Mouse (Mus musculus): ENCODE results near the gene 4933406M09Rik. TPM values are rescaled to one million over a fixed set of nuclear protein-coding genes. Genes with fewer than 3 reads are reported as not detected.

The 4933406M09Rik gene
- total and polyA plus RNA-seq, 3 experiments: not detected

DNA sequence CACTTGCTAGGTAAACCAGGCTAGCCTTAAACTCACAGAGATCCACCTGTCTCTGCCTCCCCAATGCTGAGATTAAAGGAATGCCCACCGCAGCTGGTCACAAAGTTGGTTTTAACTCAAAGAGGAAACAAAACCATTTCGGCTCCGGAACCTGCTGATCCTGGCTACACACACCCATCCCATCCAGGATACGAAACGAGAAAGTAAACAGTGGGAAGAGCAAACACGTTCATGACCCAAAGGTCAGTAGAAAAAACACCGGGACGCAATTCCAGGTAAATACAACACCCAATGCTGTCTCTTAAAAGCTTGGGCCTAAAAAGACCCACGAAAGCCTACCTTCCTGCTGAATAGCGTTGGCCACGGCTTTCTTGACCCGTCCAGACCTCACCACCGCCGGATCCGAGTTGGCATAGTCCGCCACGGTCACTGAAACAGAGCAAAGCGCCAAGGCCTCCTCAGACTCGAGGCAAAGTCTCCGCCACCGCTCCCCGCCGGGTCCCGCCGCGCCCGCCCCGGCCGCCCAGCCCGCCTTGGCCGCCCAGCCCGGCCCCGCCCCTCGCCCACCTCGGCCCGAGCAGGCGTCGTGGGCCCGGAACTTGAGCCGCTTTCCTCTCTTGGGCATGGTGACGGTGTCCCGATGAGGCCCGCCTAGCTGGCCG, 24.4 kb upstream of the 4933406M09Rik start (continued):
- TF ChIP-seq HCFC1 (IDR thresholded peaks at IDR 0.05; ENCODE audit: low read depth, low read length): no peak

DNA sequence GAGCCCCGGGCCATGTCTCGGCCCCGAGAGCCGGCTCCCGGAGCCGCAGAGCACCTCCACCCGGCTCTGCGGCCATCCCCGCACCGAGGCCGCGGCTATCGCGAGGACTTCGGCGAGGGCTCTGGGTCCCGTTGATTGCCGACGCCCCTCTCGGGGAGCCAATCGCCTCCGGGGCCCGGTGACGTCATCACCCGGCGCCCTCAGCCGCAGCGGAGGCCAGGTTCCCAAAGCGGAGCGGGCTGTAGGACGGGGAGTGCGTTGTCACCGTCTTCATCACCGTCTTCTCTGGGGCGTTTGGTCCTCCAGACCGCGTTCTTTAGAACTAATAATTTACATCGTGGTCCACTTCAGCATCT, 23.9 kb upstream of the 4933406M09Rik start, which contains the start of gene Tmem183a:
Gene Tmem183a, minus strand, starts transcription at position 123 of the 356 bp plus-strand sequence.
- Histone ChIP-seq H3K9ac (ENCODE audit: control insufficient read depth, low read depth, low read length, poor library complexity, severe bottlenecking) (peak within 1 kb of the TSS; percentile 87), H3K9me3 (replicated peaks; ENCODE audit: insufficient read depth, low read length) (no peaks in the 10 kb centered on the region), H3K36me3 (ENCODE audit: control insufficient read depth in 1 of 2, insufficient read depth in 2 of 2, low read length in 2 of 2) (peaks cover 5 to 11% of the 10 kb centered on the region in 2 experiments), H3K27me3 (ENCODE audit: control insufficient read depth in 1 of 2, insufficient read depth in 2 of 2, low read length in 2 of 2) (no peaks in the 10 kb centered on the region), H3K27ac (ENCODE audit: control insufficient read depth, low read depth, low read length) (peak within 1 kb of the TSS; percentile 75), H3K4me3 (ENCODE audit: control insufficient read depth in 1 of 2, insufficient read depth in 1 of 2, low read depth in 2 of 2, low read length in 2 of 2) (peak within 1 kb of the TSS; percentile 65 to 86), H3K4me1 (ENCODE audit: control insufficient read depth in 1 of 2, insufficient read depth in 2 of 2, low read length in 2 of 2) (peaks cover 5 to 6% of the 10 kb centered on the region in 2 experiments), H3K79me2 (ENCODE audit: control insufficient read depth, insufficient read depth, low read length, poor library complexity) (peaks cover 12% of the 10 kb centered on the region)
- DNase-seq (ENCODE audit: low read depth, low spot score): peak; percentile 96
- TF ChIP-seq USF1 (IDR thresholded peaks at IDR 0.05; ENCODE audit: low read depth, low read length): 0 out of 2 replicates have a peak, but pooled peaks have one; percentile 25
- peak; percentile 94 to 98 for TF ChIP-seq POLR2A (IDR thresholded peaks at IDR 0.05; ENCODE audit: control insufficient read depth in 1 of 2, insufficient read depth in 1 of 2, low read depth in 1 of 2, low read length in 2 of 2, poor library complexity in 1 of 2)
- peak; percentile 78 for TF ChIP-seq TBP (IDR thresholded peaks at IDR 0.05; ENCODE audit: low read depth, low read length)
- TF ChIP-seq ELF1 (IDR thresholded peaks at IDR 0.05; ENCODE audit: low read depth, low read length): peak; percentile 56; the same call in 1 of the 2 replicates
- TF ChIP-seq SIN3A (IDR thresholded peaks at IDR 0.05; ENCODE audit: low read length): peak; percentile 93
- TF ChIP-seq CHD1 (IDR thresholded peaks at IDR 0.05; ENCODE audit: low read depth, low read length): no peak
- peak; percentile 98 for TF ChIP-seq NELFE (IDR thresholded peaks at IDR 0.05; ENCODE audit: low read depth, low read length)
- TF ChIP-seq CTCF (IDR thresholded peaks at IDR 0.05 in 2 of 3, conservative IDR thresholded peaks at IDR 0.05 in 1 of 3; ENCODE audit: control insufficient read depth in 1 of 3, insufficient read depth in 1 of 3, low read depth in 2 of 3, low read length in 3 of 3, poor library complexity in 1 of 3, severe bottlenecking in 1 of 3): no peak
- peak; percentile 96 for TF ChIP-seq POLR2AphosphoS2 (IDR thresholded peaks at IDR 0.05; ENCODE audit: low read length)
- TF ChIP-seq ZMIZ1 (IDR thresholded peaks at IDR 0.05; ENCODE audit: low read depth, low read length): peak; percentile 95
- 0 out of 2 replicates have a peak, but pooled peaks have one; percentile 12 for TF ChIP-seq MEF2A (IDR thresholded peaks at IDR 0.05; ENCODE audit: extremely low read depth, insufficient replicate concordance, low read depth, low read length, poor library complexity, severe bottlenecking)
- peak; percentile 94 for TF ChIP-seq CHD2 (IDR thresholded peaks at IDR 0.05; ENCODE audit: low read length)
- TF ChIP-seq TCF12 (IDR thresholded peaks at IDR 0.05; ENCODE audit: low read depth, low read length): peak; percentile 69
- peak; percentile 58; the same call in 1 of the 2 replicates for TF ChIP-seq MAX (IDR thresholded peaks at IDR 0.05; ENCODE audit: low read length)
- peak; percentile 90 for TF ChIP-seq MXI1 (IDR thresholded peaks at IDR 0.05; ENCODE audit: low read depth, low read length)
- TF ChIP-seq ETS1 (IDR thresholded peaks at IDR 0.05; ENCODE audit: low read depth, low read length): no peak
- TF ChIP-seq HCFC1 (IDR thresholded peaks at IDR 0.05; ENCODE audit: low read depth, low read length): peak; percentile 91
- TF ChIP-seq BHLHE40 (IDR thresholded peaks at IDR 0.05; ENCODE audit: borderline replicate concordance, low read depth, low read length): no peak

Measured in MEL (cell line).